Mouse (Mus musculus) brain, embryonic 14.5 days (tissue): ENCODE data around the gene Raet1e.
"Not testable (repeated sequence)": the region's sequence is repeated elsewhere in the genome, so short reads cannot be mapped to it uniquely, and the experiment has no call there.

Experiments
- CTCF ChIP-seq: fragments of 200-500 bp; IDR thresholded peaks from 2 replicates; pipeline ENCODE4 v1.5.1; 2012; ENCODE audit warnings: inconsistent platforms, mild to moderate bottlenecking, moderate library complexity, borderline replicate concordance; ENCODE audit not compliant: insufficient read depth, insufficient read length; ENCODE audit errors: extremely low read depth
- POLR2A ChIP-seq: fragments of 200-500 bp; IDR thresholded peaks from 2 replicates; pipeline ENCODE4 v1.6.1; 2012; ENCODE audit warnings: mild to moderate bottlenecking, inconsistent platforms, borderline replicate concordance; ENCODE audit not compliant: poor library complexity, insufficient read depth, insufficient read length, severe bottlenecking; ENCODE audit errors: extremely low read depth

DNA sequence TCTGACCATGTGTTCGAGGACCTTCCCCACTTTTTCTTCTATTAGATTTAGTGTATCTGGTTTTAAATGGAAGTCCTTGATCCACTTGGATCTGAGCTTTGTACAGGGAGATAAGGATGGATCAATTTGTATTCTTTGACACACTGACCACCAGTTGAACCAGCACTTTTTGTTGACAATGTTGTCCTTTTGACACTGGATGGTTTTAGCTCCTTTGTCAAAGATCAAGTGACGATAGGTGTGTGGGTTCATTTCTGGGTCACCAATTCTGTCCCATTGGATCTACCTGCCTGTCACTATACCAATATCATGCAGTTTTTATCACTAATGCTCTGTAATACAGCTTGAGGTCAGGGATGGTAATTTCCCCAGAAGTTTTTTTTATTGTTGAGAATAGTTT, 18.1 kb downstream of the Raet1e start:
- not testable (repeated sequence) for TF ChIP-seq POLR2A, CTCF
